Mouse (Mus musculus) gastrocnemius, adult 8-10 months (tissue): Measurements from ENCODE around the gene Iars. TPM values are rescaled to one million over a fixed set of nuclear protein-coding genes. Genes with fewer than 3 reads are reported as not detected.

Source experiments
- DNase-seq, 2 experiments: peaks; one replicate each; pipeline ENCODE4 v3.0.0; 2022; ENCODE audit warnings: low spot score in 2 of 2
- total RNA-seq, 4 experiments: library from RNA; stranded (reverse); gene quantifications; 2 replicates each; pipeline ENCODE4 v1.2.4; 2022

Gene Iars
- 10 to 100 TPM; 64.6 to 90.8 (median 87.8) TPM for total RNA-seq

DNA sequence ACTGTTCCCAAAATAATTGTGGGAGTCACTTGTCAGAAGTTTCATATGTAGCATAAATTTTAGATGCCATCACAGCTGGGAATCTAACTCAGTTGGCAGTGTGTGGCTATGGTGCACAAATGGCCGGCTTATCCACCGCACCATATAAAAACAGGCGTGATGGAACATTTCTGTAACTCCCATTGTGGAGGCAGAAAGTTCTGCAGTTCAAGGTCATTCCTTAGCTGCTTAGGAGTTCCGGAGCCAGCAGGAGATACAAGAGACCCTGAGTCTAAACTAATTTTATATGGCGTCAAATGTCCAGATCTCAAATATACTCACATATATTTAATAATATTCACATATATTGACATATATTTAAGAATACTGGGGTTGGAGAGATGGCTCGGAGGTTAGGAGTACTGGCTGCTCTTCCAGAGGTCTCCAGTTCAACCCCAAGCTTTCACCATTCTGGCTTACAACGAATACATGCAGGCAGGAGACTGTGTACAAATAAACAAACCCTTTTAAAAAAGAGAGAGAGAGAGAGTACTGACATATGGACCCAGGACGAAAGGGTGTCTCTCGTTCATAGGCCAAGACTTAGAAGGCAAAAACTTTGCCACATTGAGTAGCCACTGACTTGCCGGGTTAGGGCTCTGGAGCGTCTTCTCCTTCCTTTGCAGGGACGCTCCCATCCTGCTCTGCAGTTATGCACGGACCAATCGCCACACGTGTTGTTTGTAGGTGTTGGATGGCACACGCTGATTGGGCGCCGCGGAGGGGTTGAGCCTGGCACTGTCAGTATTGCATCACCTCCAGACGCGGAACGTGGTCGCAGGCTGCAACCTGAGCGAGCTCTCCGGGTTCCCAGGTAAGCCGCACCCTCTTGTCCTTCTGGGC is at the start of gene Iars:
Gene Iars, plus strand, starts transcription at position 750 of the 882 bp plus-strand sequence.
- peak; percentile 97 to 98 for DNase-seq

- no peak for DNase-seq
Measured at GRCm38 (mm10) chr13:49639965-49640364, 41.9 kb upstream of the Iars start.

GRCm38 (mm10) chr13:49642650-49643049 is 39.2 kb upstream of the Iars start:
- no peak for DNase-seq

- DNase-seq, result no peak
Measured at GRCm38 (mm10) chr13:49643669-49644362, 38.1 kb upstream of the Iars start.

GRCm38 (mm10) chr13:49644731-49645529 is 37.0 kb upstream of the Iars start:
- DNase-seq, result no peak

- no peak for DNase-seq
Measured at GRCm38 (mm10) chr13:49646019-49646418, 35.9 kb upstream of the Iars start.

- no peak for DNase-seq
Measured at GRCm38 (mm10) chr13:49651136-49651535, 30.8 kb upstream of the Iars start.

GRCm38 (mm10) chr13:49651781-49652351 is 30.0 kb upstream of the Iars start:
- no peak for DNase-seq

DNA sequence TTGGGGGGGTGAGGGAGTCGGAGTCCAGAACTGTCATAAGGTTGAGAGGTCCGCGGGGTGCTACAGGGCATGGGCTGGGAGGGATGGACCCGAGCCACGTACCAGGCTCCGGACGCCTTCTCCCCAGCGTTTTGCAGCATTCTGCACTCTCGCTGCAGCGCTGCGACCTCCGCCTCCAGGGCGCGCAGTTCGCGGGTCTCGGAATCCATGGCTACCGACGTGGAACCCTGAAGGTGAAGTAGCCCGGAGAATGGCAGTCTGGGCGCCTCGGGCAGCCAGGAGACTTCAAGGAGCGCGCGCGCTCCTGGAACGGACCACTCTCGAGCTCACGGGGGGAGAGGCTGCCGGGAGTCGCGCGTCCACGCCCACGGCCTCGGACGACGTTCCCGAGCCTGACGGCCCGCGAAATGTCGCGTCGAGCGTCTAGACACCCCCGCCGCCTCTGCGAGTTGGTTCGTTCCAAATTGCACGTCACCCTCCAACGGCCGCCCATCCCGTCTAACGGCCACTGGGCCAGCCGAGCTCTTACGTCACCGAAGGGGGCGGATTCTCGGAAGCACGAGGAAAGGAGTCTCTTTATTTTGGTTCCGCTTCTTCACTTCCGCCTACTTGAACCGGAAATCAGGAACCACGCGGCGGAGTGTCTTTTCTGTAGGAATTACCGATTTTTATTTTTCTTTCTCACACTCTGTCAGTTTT is 29.3 kb upstream of the Iars start, which contains the start of the genes Cenpp and Nol8:
Gene Cenpp, minus strand, starts transcription at position 305 of the 699 bp plus-strand sequence.
Gene Nol8, plus strand, starts transcription at position 598 of the 699 bp plus-strand sequence.
- DNase-seq, result peak; percentile 96 to 98

- DNase-seq, result no peak
Measured at GRCm38 (mm10) chr13:49653180-49653541, 28.7 kb upstream of the Iars start.

GRCm38 (mm10) chr13:49677793-49678192 is 4.1 kb upstream of the Iars start:
- DNase-seq, result no peak

GRCm38 (mm10) chr13:49682233-49682846 is 440 bp downstream of the Iars start:
- no peak for DNase-seq

GRCm38 (mm10) chr13:49684266-49684665 is 2.4 kb downstream of the Iars start:
- DNase-seq, result no peak

DNA sequence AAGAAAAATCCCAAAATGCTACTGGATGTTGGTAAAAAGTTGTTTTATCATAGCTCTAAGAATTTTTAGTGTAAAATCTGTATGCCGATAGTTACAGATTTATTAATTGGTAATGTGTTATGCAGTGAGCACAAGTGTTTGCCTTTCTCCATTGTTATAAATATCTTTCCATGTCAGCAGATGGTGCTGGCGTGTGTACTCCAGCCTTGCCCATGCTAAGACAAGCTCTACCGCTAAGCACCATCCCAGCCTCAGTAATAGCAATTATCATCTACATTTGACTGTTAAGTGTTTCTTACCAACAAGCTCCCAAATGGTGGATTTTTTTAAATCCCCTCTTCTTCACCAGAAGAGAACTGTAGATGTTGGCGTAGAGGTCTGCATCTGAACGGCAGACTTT is 9.2 kb downstream of the Iars start:
- no peak for DNase-seq

GRCm38 (mm10) chr13:49703216-49703779 is 21.4 kb downstream of the Iars start:
- no peak for DNase-seq

DNA sequence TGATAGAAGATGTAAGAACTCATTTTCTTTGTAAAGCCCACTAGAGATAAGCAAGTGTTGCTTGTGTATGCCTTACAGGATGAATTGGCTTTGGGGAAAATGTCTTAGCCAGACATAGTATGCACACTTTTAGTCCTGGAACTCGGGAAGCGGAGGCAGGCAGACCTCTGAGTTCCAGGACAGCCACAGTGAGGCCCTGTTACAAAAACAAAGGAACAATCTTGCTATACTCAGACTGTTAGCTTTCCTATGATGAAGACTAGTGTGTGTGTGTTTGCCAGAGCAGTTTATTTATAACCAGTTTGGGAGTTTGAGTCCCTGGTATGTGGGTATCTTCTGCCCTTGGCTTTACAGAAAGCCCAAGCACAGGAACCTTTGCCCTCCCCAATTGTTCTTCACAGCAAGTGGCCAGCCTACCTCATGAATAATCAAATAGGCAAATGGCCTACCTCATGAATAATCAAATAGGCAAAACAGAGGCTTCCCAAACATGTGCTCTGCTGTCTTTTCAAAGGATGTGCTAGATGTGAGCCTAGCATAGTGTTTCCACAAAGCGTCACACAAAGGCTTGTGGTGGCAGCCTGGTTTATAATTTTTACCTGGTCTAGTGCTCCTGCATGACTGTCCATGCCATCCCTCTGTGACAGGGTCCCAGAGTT is 24.3 kb downstream of the Iars start:
- no peak for DNase-seq

DNA sequence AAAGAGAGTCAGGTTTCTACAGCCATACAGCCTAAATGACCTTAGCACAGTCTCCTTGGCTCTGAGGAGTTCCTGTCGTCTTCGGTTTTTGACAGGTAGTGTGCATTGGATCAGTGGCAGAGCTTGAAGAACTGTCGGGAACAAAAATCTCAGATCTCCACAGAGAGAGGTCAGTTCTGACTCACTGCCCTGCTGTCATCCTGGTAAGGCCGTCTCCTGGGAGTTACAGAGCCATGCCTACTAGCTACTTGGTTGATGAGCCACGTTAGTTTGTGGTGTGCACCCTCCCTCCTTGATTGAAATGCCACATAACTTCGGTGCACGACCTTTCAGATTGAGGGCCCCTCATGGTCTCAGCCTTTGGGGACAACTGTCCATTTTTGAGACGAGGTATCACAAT is 26.4 kb downstream of the Iars start:
- no peak for DNase-seq

- no peak for DNase-seq
Measured at GRCm38 (mm10) chr13:49712047-49712721, 30.3 kb downstream of the Iars start.

GRCm38 (mm10) chr13:49719310-49719709 is 37.4 kb downstream of the Iars start:
- no peak for DNase-seq
